Mouse (Mus musculus) lung, postnatal 0 days (tissue): ENCODE measurements around the gene Il34. TPM values are rescaled to one million over a fixed set of nuclear protein-coding genes. Genes with fewer than 3 reads are reported as not detected.
"Not testable (repeated sequence)": the region's sequence is repeated elsewhere in the genome, so short reads cannot be mapped to it uniquely, and the experiment has no call there.

Experiments used
- ATAC-seq: fragments of 200-750 bp; cut with Nextera tagmentation; 2 replicates; pipeline ENCODE4 v1.8.0; 2017; ENCODE audit warnings: moderate library complexity
- DNase-seq: peaks from one replicate; pipeline ENCODE4 v3.0.0-alpha.2; 2016; ENCODE audit warnings: low spot score
- H3K27ac ChIP-seq: fragments of 300-500 bp; sonication (generic); 2 replicates; pipeline ENCODE4 v1.5.1; 2014; ENCODE audit warnings: antibody characterized with exemption, mild to moderate bottlenecking, low read length, mixed read lengths
- H3K27me3 ChIP-seq: fragments of 300-500 bp; sonication (generic); replicated peaks from 2 replicates; pipeline ENCODE4 v1.6.1; 2014; ENCODE audit warnings: low read length, mixed read lengths; ENCODE audit not compliant: insufficient read depth
- H3K36me3 ChIP-seq: fragments of 300-500 bp; sonication (generic); 2 replicates; pipeline ENCODE4 v1.6.1; 2014; ENCODE audit warnings: low read length, mixed read lengths; ENCODE audit not compliant: insufficient read depth
- H3K4me1 ChIP-seq: fragments of 300-500 bp; sonication (generic); 2 replicates; pipeline ENCODE4 v1.6.1; 2014; ENCODE audit warnings: antibody characterized with exemption, low read depth, low read length, mixed read lengths; ENCODE audit not compliant: insufficient read depth
- H3K4me2 ChIP-seq: fragments of 300-500 bp; sonication (generic); replicated peaks from 2 replicates; pipeline ENCODE4 v1.6.1; 2014; ENCODE audit warnings: low read depth, mild to moderate bottlenecking, low read length, moderate library complexity, mixed read lengths
- H3K4me3 ChIP-seq: fragments of 300-500 bp; sonication (generic); 2 replicates; pipeline ENCODE4 v1.5.1; 2014; ENCODE audit warnings: low read depth, low read length
- H3K9ac ChIP-seq: fragments of 300-500 bp; sonication (generic); replicated peaks from 2 replicates; pipeline ENCODE4 v1.6.1; 2014; ENCODE audit warnings: low read depth, mild to moderate bottlenecking
- H3K9me3 ChIP-seq: fragments of 300-500 bp; sonication (generic); 2 replicates; pipeline ENCODE4 v1.6.1; 2016; ENCODE audit warnings: low read length, mixed read lengths
- CTCF ChIP-seq: IDR thresholded peaks from 2 replicates; pipeline ENCODE4 v1.5.1; 2016; ENCODE audit warnings: antibody characterized with exemption, mild to moderate bottlenecking
- EP300 ChIP-seq: IDR thresholded peaks from 2 replicates; pipeline ENCODE4 v1.6.1; 2016; ENCODE audit warnings: antibody characterized with exemption, mild to moderate bottlenecking, control low read depth
- WGBS: fragments of 180-500 bp; shearing (Covaris S2); extraction: QIAGEN DNeasy Blood & Tissue Kit; methylation state at CpG from one replicate; pipeline ENCODE4 v1.1.7; 2014; 5-methylcytosine and 5-hydroxymethylcytosine counted together
- polyA plus RNA-seq: library from polyadenylated mRNA; unstranded; fragments of >200 nt; fragmentation: Nextera tagmentation; extraction: Ambion mirVana; gene quantifications from 2 replicates; pipeline ENCODE4 v1.2.1, GENCODE M21; 2015

Gene Il34
- polyA plus RNA-seq, 1 experiment from 2014 or later = 23.3 TPM

GRCm38 (mm10) chr8:110788981-110789380 is 16.7 kb downstream of the Il34 start:
- 43% methylated on average over 12 of the region's 12 CpGs for WGBS
- no peak for TF ChIP-seq CTCF
- no peaks in the 10 kb centered on the region for H3K9me3 ChIP-seq
- H3K36me3 ChIP-seq = no peaks in the 10 kb centered on the region
- H3K27ac ChIP-seq = no peak overlapping the region
- H3K4me1 ChIP-seq = peaks cover 7% of the 10 kb centered on the region; the same call in 1 of the 2 replicates
- DNase-seq = no peak
- no peak overlapping the region for H3K4me3 ChIP-seq
- no peak overlapping the region for H3K9ac ChIP-seq
- ATAC-seq = no peak
- H3K4me2 ChIP-seq = no peak overlapping the region
- H3K27me3 ChIP-seq = no peaks in the 10 kb centered on the region

GRCm38 (mm10) chr8:110787411-110787954 is 18.2 kb downstream of the Il34 start:
- no peak for DNase-seq
- no peak overlapping the region for H3K4me3 ChIP-seq
- ATAC-seq = no peak
- no peak overlapping the region for H3K9ac ChIP-seq
- no peak overlapping the region for H3K27ac ChIP-seq
- H3K27me3 ChIP-seq = no peaks in the 10 kb centered on the region
- H3K9me3 ChIP-seq = no peaks in the 10 kb centered on the region
- H3K4me1 ChIP-seq = no peaks in the 10 kb centered on the region; the same call in 1 of the 2 replicates
- 80% methylated on average over 9 of the region's 9 CpGs for WGBS
- no peaks in the 10 kb centered on the region for H3K36me3 ChIP-seq
- no peak overlapping the region for H3K4me2 ChIP-seq
- TF ChIP-seq EP300 (no peak), CTCF (no peak)

GRCm38 (mm10) chr8:110786934-110787333 is 18.8 kb downstream of the Il34 start:
- DNase-seq = no peak
- 54% methylated on average over 8 of the region's 8 CpGs for whole genome bisulfite sequencing

GRCm38 (mm10) chr8:110786501-110786900 is 19.2 kb downstream of the Il34 start:
- 79% methylated on average over 7 of the region's 7 CpGs for WGBS
- DNase-seq, H3K27me3 ChIP-seq, H3K4me3 ChIP-seq, H3K27ac ChIP-seq, H3K36me3 ChIP-seq, H3K4me2 ChIP-seq, H3K4me1 ChIP-seq, H3K9me3 ChIP-seq, H3K9ac ChIP-seq, ATAC-seq: not testable (repeated sequence)

More at GRCm38 (mm10) chr8:110786934-110787333, 18.8 kb downstream of the Il34 start:
- Histone ChIP-seq H3K9me3 (no peaks in the 10 kb centered on the region), H3K4me3 (no peak overlapping the region), H3K4me2 (no peak overlapping the region), H3K36me3 (no peaks in the 10 kb centered on the region), H3K27me3 (no peaks in the 10 kb centered on the region), H3K4me1 (no peaks in the 10 kb centered on the region), H3K27ac (no peak overlapping the region), H3K9ac (no peak overlapping the region)
- no peak for ATAC-seq
- no peak for TF ChIP-seq EP300
- TF ChIP-seq CTCF = no peak

GRCm38 (mm10) chr8:110785366-110785765 is 20.4 kb downstream of the Il34 start:
- WGBS = 85% methylated on average over 2 of the region's 2 CpGs
- DNase-seq (no peak), ATAC-seq (no peak)
- H3K4me3 ChIP-seq = no peak overlapping the region
- TF ChIP-seq CTCF = no peak
- TF ChIP-seq EP300 = no peak
- H3K4me2 ChIP-seq = no peak overlapping the region
- H3K9ac ChIP-seq = no peak overlapping the region
- no peaks in the 10 kb centered on the region for H3K9me3 ChIP-seq
- H3K4me1 ChIP-seq = no peaks in the 10 kb centered on the region
- no peaks in the 10 kb centered on the region for H3K36me3 ChIP-seq
- no peak overlapping the region for H3K27ac ChIP-seq
- no peaks in the 10 kb centered on the region for H3K27me3 ChIP-seq

GRCm38 (mm10) chr8:110779924-110780718 is 25.6 kb downstream of the Il34 start:
- 0 out of 2 replicates have a peak, but pooled peaks have one; percentile 26 for TF ChIP-seq EP300
- no peak for TF ChIP-seq CTCF
- no peak overlapping the region for H3K27ac ChIP-seq
- H3K4me1 ChIP-seq = no peaks in the 10 kb centered on the region
- no peaks in the 10 kb centered on the region for H3K36me3 ChIP-seq
- H3K9me3 ChIP-seq = no peaks in the 10 kb centered on the region
- DNase-seq = peak; percentile 77
- H3K4me3 ChIP-seq = no peak overlapping the region
- H3K27me3 ChIP-seq = no peaks in the 10 kb centered on the region
- no peak overlapping the region for H3K9ac ChIP-seq
- no peak overlapping the region for H3K4me2 ChIP-seq
- peak; percentile 21; the same call in 1 of the 2 replicates for ATAC-seq
- WGBS = 56% methylated on average over 13 of the region's 13 CpGs
